Mouse (Mus musculus) hindbrain, postnatal 0 days (tissue): ENCODE measurements around the gene Yeats4. TPM values are rescaled to one million over a fixed set of nuclear protein-coding genes. Genes with fewer than 3 reads are reported as not detected.

ENCODE experiments used
- ATAC-seq: fragments of 200-750 bp; cut with Nextera tagmentation; 2 replicates; pipeline ENCODE4 v1.8.0; 2017; ENCODE audit warnings: mild to moderate bottlenecking, moderate TSS enrichment, moderate library complexity
- DNase-seq: peaks from one replicate; pipeline ENCODE4 v3.0.0-alpha.2; 2015; ENCODE audit warnings: low spot score
- H3K27ac ChIP-seq: fragments of 300-500 bp; sonication (generic); 2 replicates; pipeline ENCODE4 v1.5.1; 2014; ENCODE audit warnings: mild to moderate bottlenecking
- H3K27me3 ChIP-seq: fragments of 300-500 bp; sonication (generic); 2 replicates; pipeline ENCODE4 v1.6.1; 2014; ENCODE audit warnings: low read length, mixed read lengths; ENCODE audit not compliant: insufficient read depth
- H3K36me3 ChIP-seq: fragments of 300-500 bp; sonication (generic); 2 replicates; pipeline ENCODE4 v1.6.1; 2014; ENCODE audit warnings: low read length, mixed read lengths; ENCODE audit not compliant: insufficient read depth
- H3K4me1 ChIP-seq: fragments of 300-500 bp; sonication (generic); 2 replicates; pipeline ENCODE4 v1.6.1; 2014; ENCODE audit warnings: antibody characterized with exemption, low read length, mixed read lengths; ENCODE audit not compliant: insufficient read depth
- H3K4me2 ChIP-seq: fragments of 300-500 bp; sonication (generic); 2 replicates; pipeline ENCODE4 v1.6.1; 2014; ENCODE audit warnings: low read depth, mild to moderate bottlenecking, low read length, moderate library complexity, mixed read lengths
- H3K4me3 ChIP-seq: fragments of 300-500 bp; sonication (generic); 2 replicates; pipeline ENCODE4 v1.5.1; 2014; ENCODE audit warnings: low read length
- H3K9ac ChIP-seq: fragments of 300-500 bp; sonication (generic); replicated peaks from 2 replicates; pipeline ENCODE4 v1.6.1; 2014; ENCODE audit warnings: mild to moderate bottlenecking, low read length, moderate library complexity, mixed read lengths
- H3K9me3 ChIP-seq: fragments of 300-500 bp; sonication (generic); 2 replicates; pipeline ENCODE4 v1.6.1; 2016; ENCODE audit warnings: low read length, mixed read lengths
- CTCF ChIP-seq: IDR thresholded peaks from 2 replicates; pipeline ENCODE4 v1.5.1; 2016; ENCODE audit warnings: antibody characterized with exemption, control low read depth, low read depth
- WGBS: fragments of 180-500 bp; shearing (Covaris S2); extraction: QIAGEN DNeasy Blood & Tissue Kit; methylation state at CpG from one replicate; pipeline ENCODE4 v1.1.7; 2014; 5-methylcytosine and 5-hydroxymethylcytosine counted together
- polyA plus RNA-seq: library from polyadenylated mRNA; unstranded; fragments of >200 nt; fragmentation: Nextera tagmentation; extraction: Ambion mirVana; gene quantifications from 2 replicates; pipeline ENCODE4 v1.2.1, GENCODE M21; 2015
- total RNA-seq: library from RNA; depleted of rRNA; stranded (reverse); fragments of >200 nt; gene quantifications from 2 replicates; pipeline ENCODE4 v1.2.3, GENCODE M21; 2014

The Yeats4 gene
- total and polyA plus RNA-seq, 2 experiments from 2014 or later, result 41.4 to 85.4 TPM

DNA sequence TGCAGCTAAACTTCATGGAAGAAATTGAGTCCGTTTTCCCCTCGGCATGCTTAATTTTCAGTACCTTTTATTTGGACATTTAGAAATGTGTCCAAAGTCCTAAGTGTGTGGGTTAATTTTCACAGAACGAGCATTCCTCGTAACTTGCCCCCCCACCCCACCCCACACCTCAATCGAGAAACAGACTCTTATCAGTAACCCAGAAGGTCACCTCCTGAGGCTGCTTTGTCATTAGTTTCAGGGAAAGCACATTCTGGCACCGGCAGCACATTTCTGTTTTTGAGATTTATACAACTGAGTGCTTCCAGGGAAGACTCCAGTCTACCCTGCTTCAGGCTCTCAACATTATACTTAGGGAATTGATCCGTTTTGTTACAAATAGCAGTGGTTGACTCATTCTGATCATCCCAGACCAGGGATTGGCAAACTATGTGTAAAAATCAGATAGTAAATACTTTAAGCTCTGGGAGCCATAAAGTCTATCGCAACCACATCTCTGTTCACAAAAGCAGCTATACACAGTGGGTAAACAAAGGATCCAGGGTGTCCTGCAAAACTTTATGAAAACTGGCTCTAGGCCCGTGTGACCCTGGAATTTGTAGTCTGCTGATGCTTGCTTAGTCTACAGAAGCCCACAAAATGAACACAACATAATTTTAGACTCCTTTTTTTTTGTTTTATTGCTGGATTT, 38.8 kb downstream of the Yeats4 start:
- ATAC-seq, result no peak
- no peak overlapping the region for H3K27ac ChIP-seq
- TF ChIP-seq CTCF, result no peak
- 60% methylated on average over 9 of the region's 9 CpGs for WGBS
- H3K4me3 ChIP-seq, result no peak overlapping the region
- H3K27me3 ChIP-seq, result no peaks in the 10 kb centered on the region
- H3K36me3 ChIP-seq, result no peaks in the 10 kb centered on the region
- H3K4me1 ChIP-seq, result no peaks in the 10 kb centered on the region
- no peak overlapping the region for H3K4me2 ChIP-seq
- no peaks in the 10 kb centered on the region for H3K9me3 ChIP-seq
- H3K9ac ChIP-seq, result no peak overlapping the region
- DNase-seq, result no peak

GRCm38 (mm10) chr10:117181098-117181497, 43.2 kb downstream of the Yeats4 start:
- Histone ChIP-seq H3K27me3 (no peaks in the 10 kb centered on the region), H3K9me3 (no peaks in the 10 kb centered on the region), H3K4me2 (no peak overlapping the region), H3K4me1 (no peaks in the 10 kb centered on the region), H3K4me3 (no peak overlapping the region), H3K9ac (no peak overlapping the region), H3K36me3 (no peaks in the 10 kb centered on the region), H3K27ac (no peak overlapping the region)
- WGBS, result 72% methylated on average over 3 of the region's 3 CpGs
- no peak for DNase-seq
- TF ChIP-seq CTCF, result no peak
- ATAC-seq, result no peak

GRCm38 (mm10) chr10:117174645-117175044, 49.7 kb downstream of the Yeats4 start:
- Histone ChIP-seq H3K27ac (no peak overlapping the region), H3K27me3 (no peaks in the 10 kb centered on the region), H3K9me3 (no peaks in the 10 kb centered on the region), H3K9ac (no peak overlapping the region), H3K4me3 (no peak overlapping the region), H3K36me3 (no peaks in the 10 kb centered on the region), H3K4me1 (no peaks in the 10 kb centered on the region), H3K4me2 (0 out of 2 replicates have a peak overlapping the region, but pooled peaks have one; percentile 13)
- DNase-seq (no peak), ATAC-seq (no peak)
- WGBS, result 57% methylated on average over 12 of the region's 12 CpGs
- no peak for TF ChIP-seq CTCF

DNA sequence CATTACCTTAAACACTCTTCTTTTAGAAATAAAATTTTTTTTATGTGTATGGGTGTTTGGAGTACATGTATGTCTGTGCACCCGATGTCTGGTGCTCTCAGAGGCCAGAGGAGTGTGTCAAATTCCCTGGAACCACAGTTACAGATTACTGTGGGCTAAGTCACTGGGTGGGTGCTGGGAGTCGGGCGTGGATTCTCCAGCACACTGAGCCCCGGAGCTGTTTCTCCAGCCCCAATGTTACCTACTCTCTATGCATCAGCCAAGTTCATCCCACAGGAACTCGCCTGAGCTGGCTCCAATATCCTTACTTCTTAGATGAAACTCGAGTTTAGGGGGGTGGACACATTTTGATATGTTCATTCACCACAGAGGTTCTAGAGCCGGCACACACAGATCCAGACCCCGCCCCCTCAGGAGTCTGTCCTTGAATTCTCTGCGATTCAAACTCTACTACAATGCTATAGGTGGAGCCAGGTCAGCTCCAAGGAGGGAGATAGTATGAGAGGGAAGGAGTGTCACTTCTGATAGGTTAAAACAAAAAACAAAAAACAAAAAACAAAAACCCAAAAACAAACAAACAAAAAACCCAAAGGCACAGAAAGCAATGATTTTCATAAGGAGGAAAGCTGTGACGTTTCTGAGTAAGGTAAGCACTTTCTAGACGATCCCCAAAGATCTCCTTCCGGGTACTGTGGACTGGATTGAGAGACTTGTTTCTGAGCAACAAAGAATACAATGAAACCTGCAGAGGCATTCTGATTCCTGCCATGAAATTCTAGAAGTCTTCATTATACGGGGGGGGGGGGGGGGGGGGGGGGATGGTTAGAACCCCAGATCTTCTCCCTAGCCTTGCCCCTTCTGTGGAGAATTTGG, 50.5 kb downstream of the Yeats4 start:
- DNase-seq (peak; percentile 23), ATAC-seq (no peak)
- H3K9ac ChIP-seq, result no peak overlapping the region
- H3K4me3 ChIP-seq, result no peak overlapping the region
- no peaks in the 10 kb centered on the region for H3K36me3 ChIP-seq
- TF ChIP-seq CTCF, result no peak
- H3K9me3 ChIP-seq, result no peaks in the 10 kb centered on the region
- H3K4me1 ChIP-seq, result no peaks in the 10 kb centered on the region
- 36% methylated on average over 13 of the region's 13 CpGs for WGBS
- H3K4me2 ChIP-seq, result peak overlapping the region; percentile 18; the same call in 1 of the 2 replicates
- H3K27ac ChIP-seq, result no peak overlapping the region
- no peaks in the 10 kb centered on the region for H3K27me3 ChIP-seq

GRCm38 (mm10) chr10:117173111-117173510, 51.2 kb downstream of the Yeats4 start:
- TF ChIP-seq CTCF, result no peak
- no peak overlapping the region for H3K4me2 ChIP-seq
- H3K9me3 ChIP-seq, result no peaks in the 10 kb centered on the region
- WGBS, result 100% methylated on average over 1 of the region's 1 CpGs
- no peak overlapping the region for H3K4me3 ChIP-seq
- no peak for ATAC-seq
- H3K9ac ChIP-seq, result no peak overlapping the region
- no peaks in the 10 kb centered on the region for H3K36me3 ChIP-seq
- no peaks in the 10 kb centered on the region for H3K4me1 ChIP-seq
- no peak for DNase-seq
- H3K27ac ChIP-seq, result no peak overlapping the region
- H3K27me3 ChIP-seq, result no peaks in the 10 kb centered on the region

- Histone ChIP-seq H3K4me3 (no peak overlapping the region), H3K36me3 (no peaks in the 10 kb centered on the region), H3K9me3 (no peaks in the 10 kb centered on the region), H3K27me3 (no peaks in the 10 kb centered on the region), H3K27ac (no peak overlapping the region), H3K9ac (no peak overlapping the region), H3K4me2 (no peak overlapping the region), H3K4me1 (no peaks in the 10 kb centered on the region)
- 60% methylated on average over 3 of the region's 3 CpGs for WGBS
- ATAC-seq (no peak), DNase-seq (no peak)
- TF ChIP-seq CTCF, result no peak
Observed at GRCm38 (mm10) chr10:117172069-117172468, 52.2 kb downstream of the Yeats4 start.
